Mouse (Mus musculus): ENCODE measurements around the gene Nfib. TPM values are rescaled to one million over a fixed set of nuclear protein-coding genes. Genes with fewer than 3 reads are reported as not detected.
A peak's percentile ranks its signal among the peaks of the same experiment; 100 is the strongest.

The Nfib gene
- polyA plus RNA-seq, 1 experiment from 2014 or later: 52.8 TPM

GRCm38 (mm10) chr4:82540466-82540990 lies 165.0 kb downstream of the Nfib start:
- H3K27me3 ChIP-seq (replicated peaks): peaks cover 15% of the 10 kb centered on the region
- 60% methylated on average over 5 of the region's 5 CpGs for WGBS
- H3K9me3 ChIP-seq: no peaks in the 10 kb centered on the region
- no peak overlapping the region for H3K4me2 ChIP-seq
- H3K36me3 ChIP-seq (replicated peaks): no peaks in the 10 kb centered on the region
- no peak overlapping the region for H3K27ac ChIP-seq
- ATAC-seq (replicated peaks): no peak
- H3K9ac ChIP-seq: no peak overlapping the region
- no peak overlapping the region for H3K4me3 ChIP-seq
- H3K4me1 ChIP-seq: peaks cover 28% of the 10 kb centered on the region

DNA sequence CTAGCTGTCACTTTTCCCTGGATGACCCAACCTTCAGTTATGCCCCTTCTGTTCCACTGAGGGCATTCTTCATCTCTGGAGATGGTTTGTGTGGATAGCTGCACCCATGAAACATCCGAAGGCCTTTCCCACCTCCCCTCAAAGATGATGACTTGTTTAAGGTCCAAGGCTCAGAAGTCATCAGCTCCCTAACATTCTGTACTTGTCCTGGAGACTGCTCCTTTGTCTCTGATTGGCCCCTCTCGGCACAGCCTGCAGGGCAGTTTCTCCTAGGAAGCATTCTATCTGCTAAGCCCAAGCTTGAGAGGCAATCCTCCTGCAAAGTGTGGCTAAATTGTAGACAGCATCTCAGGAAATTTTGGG lies 165.5 kb downstream of the Nfib start:
- 0 out of 2 replicates have a peak overlapping the region, but pooled peaks have one; percentile 15 for H3K4me2 ChIP-seq
- H3K36me3 ChIP-seq (replicated peaks): no peaks in the 10 kb centered on the region
- no peak overlapping the region for H3K9ac ChIP-seq
- peaks cover 28% of the 10 kb centered on the region for H3K4me1 ChIP-seq
- no peak overlapping the region for H3K4me3 ChIP-seq
- ATAC-seq (replicated peaks): no peak
- peaks cover 19% of the 10 kb centered on the region for H3K27me3 ChIP-seq (replicated peaks)
- no peaks in the 10 kb centered on the region for H3K9me3 ChIP-seq
- WGBS: 38% methylated on average over 2 of the region's 2 CpGs
- 0 out of 2 replicates have a peak overlapping the region, but pooled peaks have one; percentile 53 for H3K27ac ChIP-seq

GRCm38 (mm10) chr4:82539406-82540047 lies 166.0 kb downstream of the Nfib start:
- Histone ChIP-seq H3K9ac (no peak overlapping the region), H3K36me3 (replicated peaks) (no peaks in the 10 kb centered on the region), H3K4me3 (no peak overlapping the region), H3K4me2 (peak overlapping the region; percentile 15; the same call in 1 of the 2 replicates), H3K27me3 (replicated peaks) (peaks cover 19% of the 10 kb centered on the region), H3K9me3 (no peaks in the 10 kb centered on the region), H3K27ac (peak overlapping the region; percentile 53), H3K4me1 (peaks cover 28% of the 10 kb centered on the region)
- no peak for ATAC-seq (replicated peaks)
- 28% methylated on average over 8 of the region's 8 CpGs for WGBS

- ATAC-seq (replicated peaks): no peak
- peak overlapping the region; percentile 31 for H3K4me3 ChIP-seq
- peaks cover 19% of the 10 kb centered on the region for H3K27me3 ChIP-seq (replicated peaks)
- H3K9me3 ChIP-seq: no peaks in the 10 kb centered on the region
- H3K27ac ChIP-seq: 0 out of 2 replicates have a peak overlapping the region, but pooled peaks have one; percentile 26
- 4% methylated on average over 9 of the region's 9 CpGs for WGBS
- no peaks in the 10 kb centered on the region for H3K36me3 ChIP-seq (replicated peaks)
- peak overlapping the region; percentile 58 for H3K4me2 ChIP-seq
- H3K4me1 ChIP-seq: peaks cover 31% of the 10 kb centered on the region
- H3K9ac ChIP-seq: peak overlapping the region; percentile 25; the same call in 1 of the 2 replicates
Observed at GRCm38 (mm10) chr4:82538815-82539214, 166.7 kb downstream of the Nfib start.

DNA sequence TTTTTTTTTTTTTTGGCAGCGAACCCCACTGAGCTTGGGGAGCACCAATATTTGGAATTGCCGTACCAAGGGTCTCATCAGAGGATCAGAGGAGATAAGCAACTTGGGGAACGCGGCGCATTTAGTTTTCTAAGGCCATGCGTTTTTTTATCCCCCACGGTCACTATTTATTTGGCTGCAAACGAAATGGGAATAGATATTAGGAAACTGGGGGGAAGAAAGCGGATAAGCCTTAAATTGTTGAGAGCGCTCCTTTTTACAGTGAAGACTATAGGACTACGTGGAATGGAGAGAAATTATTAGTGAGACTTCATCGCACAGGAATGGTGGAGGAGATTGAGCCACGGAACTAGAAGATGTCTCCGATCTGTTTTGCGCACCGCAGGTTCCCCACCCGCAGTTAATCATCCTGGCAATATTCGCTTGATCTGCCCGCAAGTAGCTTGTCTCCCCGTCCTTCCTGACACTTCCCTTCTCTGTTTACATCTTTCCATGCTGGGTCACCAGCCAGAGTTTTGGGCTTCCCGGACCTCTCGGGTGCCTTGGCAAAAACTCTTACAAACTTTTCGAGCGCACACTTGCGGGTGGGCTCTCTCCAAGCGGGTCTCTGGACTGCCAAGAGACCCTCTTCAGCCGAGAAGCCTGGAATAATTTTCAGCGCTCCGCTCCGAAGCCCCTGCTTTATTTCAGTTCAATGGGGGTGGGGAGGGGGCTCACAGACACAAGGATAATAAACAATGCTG lies 167.3 kb downstream of the Nfib start:
- no peaks in the 10 kb centered on the region for H3K9me3 ChIP-seq
- ATAC-seq (replicated peaks): no peak
- 0 out of 2 replicates have a peak overlapping the region, but pooled peaks have one; percentile 26 for H3K27ac ChIP-seq
- no peaks in the 10 kb centered on the region for H3K36me3 ChIP-seq (replicated peaks)
- WGBS: under 1% methylated on average over 30 of the region's 30 CpGs
- peaks cover 33% of the 10 kb centered on the region for H3K4me1 ChIP-seq
- H3K4me2 ChIP-seq: peak overlapping the region; percentile 58
- peak overlapping the region; percentile 25; the same call in 1 of the 2 replicates for H3K9ac ChIP-seq
- H3K4me3 ChIP-seq: peak overlapping the region; percentile 31
- H3K27me3 ChIP-seq (replicated peaks): peaks cover 19% of the 10 kb centered on the region

- peak overlapping the region; percentile 31 for H3K4me3 ChIP-seq
- no peak overlapping the region for H3K27ac ChIP-seq
- no peaks in the 10 kb centered on the region for H3K9me3 ChIP-seq
- H3K9ac ChIP-seq: peak overlapping the region; percentile 18; the same call in 1 of the 2 replicates
- no peak for ATAC-seq (replicated peaks)
- H3K4me2 ChIP-seq: peak overlapping the region; percentile 58
- peaks cover 19% of the 10 kb centered on the region for H3K27me3 ChIP-seq (replicated peaks)
- WGBS: 2% methylated on average over 28 of the region's 28 CpGs
- H3K4me1 ChIP-seq: peaks cover 39% of the 10 kb centered on the region
- no peaks in the 10 kb centered on the region for H3K36me3 ChIP-seq (replicated peaks)
Observed at GRCm38 (mm10) chr4:82537279-82537967, 168.1 kb downstream of the Nfib start.

DNA sequence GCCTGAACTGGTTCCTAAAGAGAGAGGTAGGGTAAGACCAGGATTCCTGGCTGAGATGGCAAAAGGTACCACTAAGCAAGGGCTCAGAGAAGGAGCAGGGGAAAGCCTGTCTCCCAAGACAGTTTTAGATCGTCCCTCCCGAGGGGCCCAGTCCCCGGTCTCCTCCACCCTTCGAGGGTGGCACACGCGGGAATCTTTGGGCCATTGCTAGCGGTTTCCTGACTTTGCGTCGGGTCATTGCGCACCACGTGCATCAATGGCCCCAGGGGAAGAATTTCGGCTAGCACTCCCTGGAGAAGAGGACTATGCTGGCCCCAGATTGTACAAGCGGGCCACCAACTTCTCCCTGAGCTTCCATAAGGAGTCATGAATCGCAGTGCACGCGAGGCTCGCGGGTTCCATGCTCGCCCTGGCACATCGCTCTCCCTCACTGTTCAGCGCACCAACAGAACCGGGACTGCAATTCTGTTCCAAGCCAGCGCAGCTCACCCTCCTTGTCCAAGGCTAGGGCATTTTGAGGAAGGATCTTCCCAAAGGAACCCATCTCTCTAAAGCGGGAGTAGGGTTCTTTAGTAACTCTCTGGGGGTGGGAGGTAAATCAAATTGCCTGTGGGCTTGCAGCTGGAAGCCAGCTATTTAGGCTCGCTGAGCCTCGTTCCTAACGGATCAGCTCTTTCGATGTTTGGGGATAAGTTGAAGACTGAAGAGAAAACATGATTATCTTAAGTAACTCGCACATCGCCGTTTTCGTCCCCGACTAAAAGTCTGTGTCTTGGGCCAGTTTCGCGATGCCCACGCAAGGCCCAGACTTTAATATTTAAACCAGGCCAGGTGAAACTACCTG lies 168.9 kb downstream of the Nfib start:
- WGBS: 7% methylated on average over 36 of the region's 36 CpGs
- no peak for ATAC-seq (replicated peaks)
- H3K4me1 ChIP-seq: peaks cover 44% of the 10 kb centered on the region

GRCm38 (mm10) chr4:82535606-82536434 lies 169.7 kb downstream of the Nfib start:
- Histone ChIP-seq H3K4me2 (peak overlapping the region; percentile 58), H3K4me1 (peaks cover 48% of the 10 kb centered on the region), H3K27me3 (replicated peaks) (peaks cover 19% of the 10 kb centered on the region), H3K9ac (no peak overlapping the region), H3K4me3 (no peak overlapping the region), H3K36me3 (replicated peaks) (no peaks in the 10 kb centered on the region), H3K9me3 (no peaks in the 10 kb centered on the region), H3K27ac (no peak overlapping the region)
- 52% methylated on average over 6 of the region's 6 CpGs for WGBS
- ATAC-seq (replicated peaks): no peak

More for the DNA sequence above, 168.9 kb downstream of the Nfib start:
- peak overlapping the region; percentile 31 for H3K4me3 ChIP-seq
- no peaks in the 10 kb centered on the region for H3K9me3 ChIP-seq
- 0 out of 2 replicates have a peak overlapping the region, but pooled peaks have one; percentile 5 for H3K9ac ChIP-seq
- H3K27me3 ChIP-seq (replicated peaks): peaks cover 19% of the 10 kb centered on the region
- no peaks in the 10 kb centered on the region for H3K36me3 ChIP-seq (replicated peaks)
- no peak overlapping the region for H3K27ac ChIP-seq
- H3K4me2 ChIP-seq: peak overlapping the region; percentile 58

- Histone ChIP-seq H3K27me3 (replicated peaks) (peaks cover 16% of the 10 kb centered on the region), H3K36me3 (replicated peaks) (no peaks in the 10 kb centered on the region), H3K27ac (peak overlapping the region; percentile 83), H3K9ac (no peak overlapping the region), H3K4me1 (peaks cover 41% of the 10 kb centered on the region), H3K9me3 (no peaks in the 10 kb centered on the region), H3K4me2 (0 out of 2 replicates have a peak overlapping the region, but pooled peaks have one; percentile 2), H3K4me3 (no peak overlapping the region)
- peak; percentile 71 for ATAC-seq (replicated peaks)
- WGBS: 15% methylated on average over 3 of the region's 3 CpGs
Observed at GRCm38 (mm10) chr4:82533231-82533630, 172.3 kb downstream of the Nfib start.

DNA sequence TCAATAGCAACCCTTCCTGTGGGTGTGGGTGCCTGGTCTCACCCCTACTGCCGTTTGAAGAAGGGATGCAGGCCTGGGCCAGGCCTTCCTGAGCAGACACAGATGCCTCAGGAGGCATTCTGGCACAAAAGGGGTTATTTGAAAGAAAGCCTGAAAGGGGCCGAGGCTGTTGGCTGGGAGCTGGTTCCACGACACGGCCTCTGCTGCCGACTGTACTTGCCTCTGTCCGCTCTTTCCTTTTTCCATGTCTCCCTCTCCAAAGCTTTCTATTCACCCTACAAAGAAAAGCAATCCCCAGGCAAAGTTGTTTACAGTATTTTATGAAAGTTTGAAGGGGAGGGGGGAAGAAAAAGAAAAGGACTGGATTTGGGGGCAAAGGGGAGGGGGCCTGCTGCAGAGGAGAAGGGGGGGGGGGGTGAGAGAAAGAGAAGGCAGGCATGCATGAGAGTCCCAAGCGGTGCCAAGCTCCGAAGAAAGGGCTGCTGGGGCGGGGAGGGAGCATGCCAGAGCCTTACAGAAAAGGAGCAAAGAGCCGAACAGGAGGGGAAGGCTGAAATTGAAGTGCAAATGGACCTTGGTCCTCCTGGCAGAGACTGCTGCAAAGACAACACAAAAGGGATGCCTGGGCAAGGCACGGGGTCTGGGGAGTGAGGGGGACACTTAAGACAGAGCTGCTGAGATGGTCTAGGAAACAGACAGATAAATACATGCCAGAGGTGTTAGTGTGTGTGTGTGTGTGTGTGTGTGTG lies 172.9 kb downstream of the Nfib start:
- Histone ChIP-seq H3K9me3 (no peaks in the 10 kb centered on the region), H3K27ac (peak overlapping the region; percentile 83), H3K9ac (no peak overlapping the region), H3K36me3 (replicated peaks) (no peaks in the 10 kb centered on the region), H3K4me2 (peak overlapping the region; percentile 29), H3K27me3 (replicated peaks) (peaks cover 16% of the 10 kb centered on the region), H3K4me3 (no peak overlapping the region), H3K4me1 (peaks cover 35% of the 10 kb centered on the region)
- ATAC-seq (replicated peaks): peak; percentile 85
- 5% methylated on average over 11 of the region's 11 CpGs for WGBS

Data from midbrain, embryonic 15.5 days (tissue).